Mouse (Mus musculus): ENCODE results near the gene Smad3. TPM values are rescaled to one million over a fixed set of nuclear protein-coding genes. Genes with fewer than 3 reads are reported as not detected.

The Smad3 gene
- total and polyA plus RNA-seq, 3 experiments = 7.5 to 10.2 TPM; not detected in 1

- Histone ChIP-seq H3K4me3 (ENCODE audit: control insufficient read depth in 1 of 2, insufficient read depth in 1 of 2, low read depth in 2 of 2, low read length in 2 of 2) (no peak overlapping the region), H3K9ac (ENCODE audit: control insufficient read depth, low read depth, low read length, poor library complexity, severe bottlenecking) (no peak overlapping the region), H3K36me3 (ENCODE audit: control insufficient read depth in 1 of 2, insufficient read depth in 2 of 2, low read length in 2 of 2) (peaks cover 0 to 15% of the 10 kb centered on the region in 2 experiments; a peak in 2 of 4 replicates), H3K27me3 (ENCODE audit: control insufficient read depth in 1 of 2, insufficient read depth in 2 of 2, low read length in 2 of 2) (no peaks in the 10 kb centered on the region), H3K79me2 (ENCODE audit: control insufficient read depth, insufficient read depth, low read length, poor library complexity) (no peaks in the 10 kb centered on the region), H3K27ac (ENCODE audit: control insufficient read depth, low read depth, low read length) (no peak overlapping the region), H3K4me1 (ENCODE audit: control insufficient read depth in 1 of 2, insufficient read depth in 2 of 2, low read length in 2 of 2) (peaks cover 7 to 21% of the 10 kb centered on the region in 2 experiments), H3K9me3 (replicated peaks; ENCODE audit: insufficient read depth, low read length) (no peaks in the 10 kb centered on the region)
- TF ChIP-seq RAD21 (IDR thresholded peaks at IDR 0.05; ENCODE audit: low read depth, low read length) (no peak), SIN3A (IDR thresholded peaks at IDR 0.05; ENCODE audit: low read length) (no peak), TAL1 (IDR thresholded peaks at IDR 0.05; ENCODE audit: low read length) (no peak), KAT2A (conservative IDR thresholded peaks at IDR 0.05; ENCODE audit: low read depth, low read length) (no peak), CTCF (IDR thresholded peaks at IDR 0.05 in 2 of 3, conservative IDR thresholded peaks at IDR 0.05 in 1 of 3; ENCODE audit: control insufficient read depth in 1 of 3, insufficient read depth in 1 of 3, low read depth in 2 of 3, low read length in 3 of 3, poor library complexity in 1 of 3, severe bottlenecking in 1 of 3) (no peak), MYC (IDR thresholded peaks at IDR 0.05; ENCODE audit: low read depth, low read length) (no peak), POLR2AphosphoS5 (IDR thresholded peaks at IDR 0.05; ENCODE audit: borderline replicate concordance, low read depth, low read length) (no peak), MAFK (IDR thresholded peaks at IDR 0.05; ENCODE audit: borderline replicate concordance, low read depth, low read length) (no peak), CHD1 (IDR thresholded peaks at IDR 0.05; ENCODE audit: low read depth, low read length) (no peak), UBTF (IDR thresholded peaks at IDR 0.05; ENCODE audit: borderline replicate concordance, insufficient read depth, low read depth, low read length) (no peak), SMC3 (IDR thresholded peaks at IDR 0.05; ENCODE audit: low read depth, low read length) (no peak), TCF12 (IDR thresholded peaks at IDR 0.05; ENCODE audit: low read depth, low read length) (no peak)
- DNase-seq (ENCODE audit: low read depth, low spot score) = no peak
Observed at GRCm38 (mm10) chr9:63728969-63729368, 28.8 kb downstream of the Smad3 start.

DNA sequence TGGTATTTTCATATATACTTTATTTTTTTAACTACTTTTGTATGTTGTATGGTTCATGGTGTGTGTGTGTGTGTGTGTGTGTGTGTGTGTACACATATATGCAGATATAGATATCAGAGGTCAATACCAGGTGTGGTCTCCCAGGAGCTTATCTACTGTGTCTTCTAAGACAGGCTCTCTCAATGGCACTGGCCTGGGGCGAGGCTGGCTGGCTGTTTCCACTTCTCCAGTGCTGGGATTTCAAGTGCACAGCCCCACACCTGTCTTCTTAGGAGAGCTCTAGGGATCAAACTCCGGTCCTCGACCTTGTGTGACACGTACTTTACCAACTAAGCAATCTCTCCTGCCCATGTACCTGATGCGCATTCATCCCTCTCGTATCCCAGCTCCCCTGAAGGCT lies 30.7 kb downstream of the Smad3 start:
- Histone ChIP-seq H3K9me3 (replicated peaks; ENCODE audit: insufficient read depth, low read length) (no peaks in the 10 kb centered on the region), H3K27ac (ENCODE audit: control insufficient read depth, low read depth, low read length) (peak overlapping the region; percentile 47; the same call in 1 of the 2 replicates), H3K36me3 (ENCODE audit: control insufficient read depth in 1 of 2, insufficient read depth in 2 of 2, low read length in 2 of 2) (peaks cover 0 to 19% of the 10 kb centered on the region in 2 experiments; a peak in 2 of 4 replicates), H3K4me3 (ENCODE audit: control insufficient read depth in 1 of 2, insufficient read depth in 1 of 2, low read depth in 2 of 2, low read length in 2 of 2) (no peak overlapping the region), H3K9ac (ENCODE audit: control insufficient read depth, low read depth, low read length, poor library complexity, severe bottlenecking) (no peak overlapping the region), H3K4me1 (ENCODE audit: control insufficient read depth in 1 of 2, insufficient read depth in 2 of 2, low read length in 2 of 2) (peaks cover 9 to 30% of the 10 kb centered on the region in 2 experiments), H3K27me3 (ENCODE audit: control insufficient read depth in 1 of 2, insufficient read depth in 2 of 2, low read length in 2 of 2) (no peaks in the 10 kb centered on the region), H3K79me2 (ENCODE audit: control insufficient read depth, insufficient read depth, low read length, poor library complexity) (no peaks in the 10 kb centered on the region)
- TF ChIP-seq HCFC1 (IDR thresholded peaks at IDR 0.05; ENCODE audit: low read depth, low read length) (no peak), RAD21 (IDR thresholded peaks at IDR 0.05; ENCODE audit: low read depth, low read length) (no peak), SMC3 (IDR thresholded peaks at IDR 0.05; ENCODE audit: low read depth, low read length) (no peak), USF1 (IDR thresholded peaks at IDR 0.05; ENCODE audit: low read depth, low read length) (no peak), CTCF (IDR thresholded peaks at IDR 0.05 in 2 of 3, conservative IDR thresholded peaks at IDR 0.05 in 1 of 3; ENCODE audit: control insufficient read depth in 1 of 3, insufficient read depth in 1 of 3, low read depth in 2 of 3, low read length in 3 of 3, poor library complexity in 1 of 3, severe bottlenecking in 1 of 3) (no peak)
- no peak for DNase-seq (ENCODE audit: low read depth, low spot score)
